Mouse (Mus musculus) erythroblast, adult 5-6 weeks (primary cell): ENCODE results near the gene Itpkb. TPM values are rescaled to one million over a fixed set of nuclear protein-coding genes. Genes with fewer than 3 reads are reported as not detected.

Experiments
- ATAC-seq: replicated peaks from 2 replicates; pipeline ENCODE4 v1.8.0; 2016; ENCODE audit warnings: moderate number of reproducible peaks, mild to moderate bottlenecking, moderate TSS enrichment, inconsistent platforms; ENCODE audit not compliant: poor library complexity, low FRiP score, severe bottlenecking
- total RNA-seq, 2 experiments: library from RNA; stranded (forward) in 1 of 2; stranded (reverse) in 1 of 2; fragments of 150-400 nt in 1 of 2; fragments of 200-764, 138-1000 nt in 1 of 2; gene quantifications; 2 replicates each; pipeline versions ENCODE4 v1.2.3 to v1.2.4; 2015 to 2017; ENCODE audit warnings: low replicate concordance in 2 of 2

The Itpkb gene
- total RNA-seq, 2 experiments from 2014 or later = 2.3 to 3.2 TPM

DNA sequence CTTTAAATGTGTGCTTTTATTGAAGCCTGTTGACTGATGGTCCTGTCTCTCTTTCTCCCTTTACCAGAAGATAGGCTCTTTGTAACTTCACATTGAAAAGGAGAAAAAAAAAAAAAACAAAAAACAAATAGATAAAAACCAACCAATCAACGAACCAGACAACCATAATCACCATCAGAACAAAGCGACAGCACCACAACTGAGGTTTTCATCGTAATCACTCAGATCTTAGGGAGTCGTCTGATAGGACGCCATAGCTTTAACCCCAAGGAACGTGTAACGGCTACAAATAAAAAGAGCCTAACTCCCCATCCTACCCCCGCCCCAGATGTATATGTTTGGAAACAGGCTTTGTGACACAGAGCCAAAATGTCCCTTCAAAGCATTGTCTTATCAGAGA is 8.1 kb downstream of the Itpkb start:
- ATAC-seq = no peak

GRCm38 (mm10) chr1:180339143-180339542 is 8.9 kb downstream of the Itpkb start:
- no peak for ATAC-seq

- ATAC-seq = no peak
Measured at GRCm38 (mm10) chr1:180342944-180343343, 12.7 kb downstream of the Itpkb start.

DNA sequence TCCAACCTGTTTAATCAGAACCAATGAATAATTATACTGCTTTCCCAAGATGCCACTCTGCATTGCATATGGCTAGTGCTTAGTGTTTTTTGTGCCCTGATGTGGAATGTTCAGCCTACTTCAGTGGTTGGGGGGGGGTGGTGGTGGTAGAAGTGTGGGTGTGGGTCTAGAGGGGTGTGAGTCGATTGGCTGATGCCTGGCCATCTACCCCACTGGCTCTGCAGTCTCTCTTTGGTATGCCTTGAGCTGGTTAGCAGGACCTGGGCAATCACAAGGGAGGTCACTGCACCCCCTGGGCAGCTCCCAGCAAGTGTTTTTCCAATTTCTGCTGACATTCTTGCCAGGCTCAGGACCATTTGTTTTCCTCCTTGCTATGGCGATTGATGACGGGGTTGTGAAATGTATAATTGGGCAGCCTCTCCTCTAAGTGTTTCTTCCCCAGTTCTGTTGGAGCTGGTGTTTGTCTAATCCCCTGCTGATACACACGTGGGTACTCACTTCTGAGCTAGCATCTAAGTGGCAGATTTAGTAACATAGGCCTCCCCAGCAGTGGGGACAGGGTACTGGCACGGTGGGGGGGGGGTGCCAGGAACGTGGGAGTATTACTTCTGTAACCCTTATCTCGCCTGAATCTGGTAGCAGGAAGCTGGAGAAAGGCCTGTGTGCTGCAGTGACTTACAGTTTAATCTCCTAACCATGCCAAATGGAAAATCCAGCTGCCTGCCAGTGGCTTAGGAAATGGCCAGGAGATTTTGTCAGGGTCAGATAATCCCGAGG is 13.3 kb downstream of the Itpkb start:
- no peak for ATAC-seq

DNA sequence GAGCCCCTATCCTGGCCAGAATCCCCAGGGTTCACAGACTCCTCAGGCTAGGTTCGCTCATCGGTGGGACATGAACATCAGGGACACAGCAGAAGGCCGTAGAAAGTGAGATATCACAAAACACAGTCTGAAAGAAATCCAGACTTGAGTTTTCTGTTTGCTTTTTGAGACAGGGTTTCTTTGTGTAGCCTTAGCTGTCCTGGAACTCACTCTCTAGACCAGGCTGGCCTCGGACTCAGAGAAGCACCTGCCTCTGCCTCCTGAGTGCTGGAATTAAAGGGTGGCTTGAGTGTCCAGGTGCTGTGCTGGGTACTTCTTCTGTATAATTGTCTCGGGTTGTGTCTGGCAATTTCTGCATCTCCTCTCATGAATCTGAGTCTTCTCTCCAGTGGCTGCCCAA is 14.8 kb downstream of the Itpkb start:
- ATAC-seq = no peak

DNA sequence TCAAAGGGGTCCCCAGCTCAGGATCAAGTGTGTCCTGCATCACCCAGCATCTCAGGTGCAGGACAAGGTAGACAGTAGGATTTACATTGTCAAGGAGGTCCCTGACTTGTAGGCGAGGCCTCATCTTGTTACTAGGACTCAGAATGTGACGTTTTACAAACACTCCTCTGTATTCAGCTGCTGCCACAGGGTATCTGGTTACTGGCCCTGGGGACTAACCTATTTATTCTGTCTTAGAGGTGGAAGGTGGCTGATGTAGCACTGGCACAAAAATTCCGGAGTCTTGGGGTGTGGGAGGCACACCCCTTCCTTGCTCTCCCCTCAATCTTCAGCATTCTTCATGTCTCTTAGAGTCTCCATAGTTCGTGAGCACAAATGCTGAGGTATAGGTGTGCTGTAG is 16.8 kb downstream of the Itpkb start:
- no peak for ATAC-seq

- no peak for ATAC-seq
Measured at GRCm38 (mm10) chr1:180347907-180348306, 17.6 kb downstream of the Itpkb start.

GRCm38 (mm10) chr1:180349090-180349489 is 18.8 kb downstream of the Itpkb start:
- no peak for ATAC-seq

GRCm38 (mm10) chr1:180352258-180352657 is 22.0 kb downstream of the Itpkb start:
- ATAC-seq = no peak

DNA sequence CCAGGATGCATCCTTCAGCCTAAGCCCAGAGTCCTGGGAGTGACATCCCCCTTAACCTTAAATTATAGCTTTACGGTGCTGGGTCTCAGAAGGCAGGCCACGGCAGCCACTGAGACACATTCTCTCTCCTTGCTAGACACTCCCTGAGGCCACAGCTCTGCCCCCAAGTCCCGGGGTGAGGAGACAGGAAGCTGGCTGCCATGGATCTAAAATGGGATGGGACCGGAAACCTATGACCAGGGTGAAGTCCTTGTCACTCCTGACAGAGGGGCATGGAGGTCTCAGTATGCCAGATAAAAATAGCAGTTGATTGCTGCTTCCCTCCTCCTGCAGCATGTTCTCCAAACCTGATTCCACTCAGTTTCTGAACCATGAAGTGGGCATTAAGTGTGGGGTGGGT is 23.8 kb downstream of the Itpkb start:
- no peak for ATAC-seq

DNA sequence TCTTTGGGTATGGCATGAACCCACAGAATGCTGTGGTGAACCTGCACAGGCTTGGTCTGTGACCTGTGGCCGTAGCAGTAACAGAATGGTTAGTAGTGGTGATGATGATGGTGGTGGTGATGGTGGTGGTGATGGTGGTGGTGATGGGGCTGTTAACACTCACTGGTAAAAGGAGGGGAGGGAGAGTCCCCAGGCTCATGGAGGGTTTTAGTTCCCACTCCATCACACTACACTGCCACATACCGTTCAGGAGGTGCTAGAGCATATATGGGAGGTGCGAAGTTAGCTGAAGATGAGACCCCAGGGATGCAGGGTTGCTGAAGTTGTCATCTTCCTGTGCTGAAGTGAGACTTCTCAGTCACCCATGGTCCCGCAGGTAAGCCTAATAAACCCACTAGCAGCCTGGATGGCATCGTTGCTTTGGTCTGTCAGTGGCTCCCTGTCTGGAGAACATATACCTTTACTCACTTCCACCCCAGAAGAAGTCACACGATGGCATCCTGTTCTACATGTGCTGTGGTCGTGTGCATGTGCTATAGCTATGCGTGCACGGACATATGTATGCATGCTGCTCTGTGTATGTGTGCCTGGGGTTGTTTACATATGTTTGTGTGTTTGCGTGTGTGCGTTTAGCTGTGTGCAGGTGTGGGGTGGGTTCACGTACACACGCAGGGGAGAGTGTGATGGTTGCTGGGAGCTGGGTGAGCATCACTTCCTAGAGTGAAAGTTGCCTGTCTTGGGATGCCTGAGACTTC is 24.9 kb downstream of the Itpkb start:
- no peak for ATAC-seq

DNA sequence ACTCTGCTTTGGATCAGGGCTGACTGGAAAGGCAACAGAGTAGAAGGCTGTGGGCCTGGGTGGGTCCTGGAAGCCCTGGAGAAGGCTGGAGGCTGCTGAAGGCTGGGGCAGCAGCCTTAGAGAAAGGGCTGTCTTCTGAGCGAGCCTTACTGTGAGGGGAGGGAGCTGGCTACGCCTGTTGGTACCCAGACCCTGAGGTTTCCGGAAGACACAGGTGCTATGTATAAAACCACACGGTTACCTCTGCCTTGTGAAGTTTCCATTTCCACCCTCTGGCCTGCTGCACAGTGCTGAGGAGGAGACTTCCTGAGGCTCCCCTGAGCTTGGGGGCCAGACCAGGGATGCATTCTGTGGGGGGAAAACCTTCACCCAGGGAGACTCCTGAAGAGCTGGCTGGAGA is 25.9 kb downstream of the Itpkb start:
- ATAC-seq = no peak

DNA sequence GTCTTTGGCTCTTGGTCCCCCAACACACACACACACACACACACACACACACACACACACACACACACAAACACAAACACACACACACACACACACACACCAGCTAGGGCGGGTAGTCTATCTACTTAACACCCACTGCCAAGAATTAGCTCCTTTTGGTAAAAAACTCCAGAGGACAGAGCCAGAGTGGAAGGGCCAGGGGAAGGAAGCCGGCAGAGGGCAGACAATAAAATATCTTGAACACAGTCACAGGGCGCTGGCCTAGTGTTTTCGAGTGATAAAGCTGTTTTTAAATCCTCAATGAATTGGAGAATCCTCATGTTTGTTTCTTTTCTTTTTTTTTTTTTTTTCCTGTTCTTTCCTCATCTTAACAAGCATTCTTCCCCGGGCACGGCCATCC is 26.6 kb downstream of the Itpkb start:
- no peak for ATAC-seq

- no peak for ATAC-seq
Measured at GRCm38 (mm10) chr1:180357893-180358331, 27.6 kb downstream of the Itpkb start.

GRCm38 (mm10) chr1:180358466-180358865 is 28.2 kb downstream of the Itpkb start:
- no peak for ATAC-seq

DNA sequence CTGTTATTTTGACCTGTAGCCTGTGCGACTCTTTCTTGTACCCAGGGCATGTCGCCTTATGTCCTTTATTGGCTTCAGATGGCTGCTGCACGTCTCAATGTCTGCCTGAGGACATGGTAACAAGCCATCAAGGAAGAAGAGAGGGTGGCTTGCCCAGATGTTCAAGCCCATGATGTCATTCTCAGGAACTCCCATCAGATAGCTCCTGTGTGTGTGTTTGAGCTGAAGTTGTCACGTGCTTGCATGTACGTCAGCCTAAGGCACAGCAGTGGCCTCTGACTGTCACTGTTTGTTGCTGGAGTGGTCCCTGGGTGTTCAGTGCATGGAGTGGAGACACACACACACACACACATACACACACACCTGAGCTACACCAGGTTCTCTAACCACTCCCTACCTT is 29.0 kb downstream of the Itpkb start:
- no peak for ATAC-seq

- no peak for ATAC-seq
Measured at GRCm38 (mm10) chr1:180362176-180362575, 31.9 kb downstream of the Itpkb start.

- ATAC-seq = no peak
Measured at GRCm38 (mm10) chr1:180362844-180363243, 32.6 kb downstream of the Itpkb start.

DNA sequence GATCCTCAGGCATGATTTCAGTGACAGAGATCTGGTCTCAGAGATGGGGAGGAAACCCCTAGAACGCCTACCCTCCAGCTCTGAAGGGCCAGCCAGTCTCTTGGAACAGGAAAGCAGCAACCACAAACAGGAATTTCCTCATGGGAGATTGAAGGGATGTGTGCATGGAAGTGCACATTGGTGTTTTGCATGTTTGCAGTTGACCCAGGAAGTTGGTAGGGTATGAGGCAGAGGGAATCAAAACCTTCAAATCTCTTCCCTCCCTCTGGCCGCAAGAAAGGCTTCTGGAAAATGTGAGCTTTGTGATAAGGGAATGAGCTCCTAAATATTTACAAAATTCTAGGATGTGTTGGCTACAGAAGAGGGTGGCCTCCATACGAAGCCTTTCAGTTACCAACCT is 33.0 kb downstream of the Itpkb start:
- ATAC-seq = no peak

GRCm38 (mm10) chr1:180364005-180364404 is 33.7 kb downstream of the Itpkb start:
- ATAC-seq = no peak

DNA sequence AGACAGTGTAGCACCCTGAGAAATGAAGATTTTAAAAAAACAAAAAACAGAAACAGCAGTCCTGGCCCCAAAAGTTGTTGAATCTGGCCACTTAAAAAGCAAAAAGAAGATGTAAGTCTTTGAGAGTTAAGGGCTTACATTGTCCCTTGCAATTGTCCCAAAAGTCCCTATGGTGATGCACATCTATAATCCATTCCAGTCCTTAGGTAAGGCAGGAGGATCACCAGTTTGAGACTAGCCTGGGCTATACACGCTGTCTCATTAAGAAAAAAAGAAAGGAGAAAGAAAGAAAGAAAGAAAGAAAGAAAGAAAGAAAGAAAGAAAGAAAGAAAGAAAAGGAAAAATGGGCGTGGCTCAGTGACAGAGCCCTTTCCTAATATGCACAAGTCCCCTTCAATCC is 34.4 kb downstream of the Itpkb start:
- no peak for ATAC-seq
